Mouse (Mus musculus) forebrain, embryonic 10.5 days (tissue): ENCODE measurements at regions not wholly inside any gene's neighbourhood (a gene's known extent, or its start where the extent isn't known, plus 50 kb on each side); places are given as distances from the start of the nearest gene placed in this dataset.
"Not testable (repeated sequence)": the region's sequence is repeated elsewhere in the genome, so short reads cannot be mapped to it uniquely, and the experiment has no call there.

Experiments
- DNase-seq: peaks from one replicate; pipeline ENCODE4 v3.0.0-alpha.2; 2017; ENCODE audit warnings: low spot score; ENCODE audit errors: extremely low spot score
- H3K27ac ChIP-seq: fragments of 300-500 bp; sonication (generic); 2 replicates; pipeline ENCODE4 v1.5.1; 2016; ENCODE audit warnings: mild to moderate bottlenecking
- H3K27me3 ChIP-seq: fragments of 300-500 bp; sonication (generic); 2 replicates; pipeline ENCODE4 v1.6.1; 2016; ENCODE audit warnings: mild to moderate bottlenecking; ENCODE audit not compliant: poor library complexity, severe bottlenecking
- H3K36me3 ChIP-seq: fragments of 300-500 bp; sonication (generic); replicated peaks from 2 replicates; pipeline ENCODE4 v1.6.1; 2016; ENCODE audit warnings: mild to moderate bottlenecking, moderate library complexity
- H3K4me1 ChIP-seq: fragments of 300-500 bp; sonication (generic); 2 replicates; pipeline ENCODE4 v1.6.1; 2016
- H3K4me3 ChIP-seq: fragments of 300-500 bp; sonication (generic); 2 replicates; pipeline ENCODE4 v1.5.1; 2016; ENCODE audit warnings: mild to moderate bottlenecking, moderate library complexity
- H3K9me3 ChIP-seq: fragments of 300-500 bp; sonication (generic); 2 replicates; pipeline ENCODE4 v1.6.1; 2016; ENCODE audit warnings: mild to moderate bottlenecking, moderate library complexity
- WGBS: fragments of 180-500 bp; shearing (Covaris S2); methylation state at CpG from one replicate; pipeline ENCODE4 v1.1.7; 2016; 5-methylcytosine and 5-hydroxymethylcytosine counted together

DNA sequence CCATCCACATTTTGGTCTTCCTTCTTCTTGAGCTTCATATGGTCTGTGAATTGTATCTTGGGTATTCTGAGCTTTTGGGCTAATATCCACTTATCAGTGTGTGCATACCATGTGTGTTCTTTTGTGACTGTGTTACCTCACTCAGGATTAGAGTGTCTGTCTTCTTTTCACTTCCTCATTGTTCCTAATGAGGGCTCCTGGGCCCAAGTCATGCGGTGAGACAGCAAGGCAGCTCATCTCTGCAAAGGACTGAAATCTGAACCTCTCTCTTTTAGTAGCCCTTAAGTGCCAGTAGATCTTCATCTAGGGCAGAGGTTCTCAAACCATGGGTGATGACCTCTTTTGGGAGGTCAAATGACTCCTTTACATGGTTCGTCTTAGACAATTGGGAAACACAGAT is 364.6 kb downstream of the Edem1 start:
- H3K4me3 ChIP-seq, H3K4me1 ChIP-seq, H3K36me3 ChIP-seq, H3K27me3 ChIP-seq, H3K27ac ChIP-seq, DNase-seq, H3K9me3 ChIP-seq: not testable (repeated sequence)
- WGBS = 78% methylated on average over 2 of the region's 2 CpGs

DNA sequence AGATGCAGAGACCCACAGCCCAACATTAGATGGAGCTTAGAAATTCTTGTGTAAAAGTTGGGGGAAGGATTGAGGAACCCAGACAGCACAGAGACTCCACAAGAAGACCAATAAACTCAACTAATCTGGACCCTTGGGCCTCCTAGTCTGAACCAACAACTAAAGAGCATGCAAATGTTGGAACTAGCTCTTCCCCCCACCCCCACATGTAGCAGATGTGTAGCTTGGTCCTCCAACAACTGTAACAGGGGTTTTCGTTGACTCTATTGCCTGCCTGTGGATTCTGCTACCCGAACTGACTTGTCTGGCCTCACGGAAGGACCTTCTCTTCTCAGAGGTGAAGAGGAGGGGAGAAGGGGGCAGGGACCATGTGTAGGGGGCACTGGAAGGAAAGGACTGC is 365.2 kb downstream of the Edem1 start:
- Histone ChIP-seq H3K27ac (no peak overlapping the region), H3K27me3 (no peaks in the 10 kb centered on the region), H3K4me1 (no peaks in the 10 kb centered on the region), H3K36me3 (no peaks in the 10 kb centered on the region), H3K4me3 (no peak overlapping the region), H3K9me3 (no peaks in the 10 kb centered on the region)
- no peak for DNase-seq
- WGBS = 81% methylated on average over 3 of the region's 3 CpGs

DNA sequence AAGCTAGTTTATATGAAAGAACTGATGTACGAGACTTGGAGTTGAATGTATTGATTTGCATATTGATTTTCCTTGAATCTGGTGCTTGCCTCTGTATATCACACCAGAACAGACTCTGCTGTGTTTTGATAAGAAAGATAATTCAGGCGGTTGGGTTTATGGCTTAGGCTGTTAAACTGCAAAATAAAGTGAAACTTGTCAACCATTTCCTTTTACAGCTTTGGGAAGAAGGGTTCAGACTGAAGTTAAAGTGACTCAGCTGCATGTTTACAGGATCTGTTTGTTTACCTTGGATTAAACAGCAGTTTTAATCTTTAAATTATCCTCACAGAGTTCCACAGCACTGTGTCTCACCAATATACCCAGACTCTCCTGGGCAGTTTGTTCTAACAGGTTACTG is 381.3 kb downstream of the Edem1 start:
- Histone ChIP-seq H3K36me3 (no peaks in the 10 kb centered on the region), H3K27me3 (no peaks in the 10 kb centered on the region), H3K27ac (no peak overlapping the region), H3K9me3 (no peaks in the 10 kb centered on the region), H3K4me1 (no peaks in the 10 kb centered on the region), H3K4me3 (no peak overlapping the region)
- no peak for DNase-seq
- WGBS = 82% methylated on average over 2 of the region's 2 CpGs

DNA sequence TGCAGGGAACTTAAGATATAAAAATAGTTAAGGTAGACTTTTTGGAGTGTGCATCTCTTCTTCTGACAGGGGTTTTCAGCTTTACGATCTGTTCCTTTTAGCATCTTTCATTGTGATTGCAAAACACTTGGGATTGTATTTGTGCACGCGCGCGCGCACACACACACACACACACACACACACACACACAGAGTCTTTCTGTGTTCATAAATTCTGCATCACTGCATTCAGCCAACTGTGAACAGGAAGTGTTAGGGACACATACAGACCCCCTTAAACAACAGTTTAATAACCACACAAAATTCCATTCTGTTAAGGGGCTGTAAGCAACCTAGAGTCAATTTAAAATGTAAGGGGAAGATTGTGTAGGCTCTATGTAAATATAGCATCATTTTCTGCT is 401.9 kb downstream of the Edem1 start:
- Histone ChIP-seq H3K27me3 (no peaks in the 10 kb centered on the region), H3K9me3 (no peaks in the 10 kb centered on the region), H3K4me1 (no peaks in the 10 kb centered on the region), H3K4me3 (no peak overlapping the region), H3K27ac (no peak overlapping the region), H3K36me3 (no peaks in the 10 kb centered on the region)
- DNase-seq = no peak
- 91% methylated on average over 6 of the region's 6 CpGs for WGBS

DNA sequence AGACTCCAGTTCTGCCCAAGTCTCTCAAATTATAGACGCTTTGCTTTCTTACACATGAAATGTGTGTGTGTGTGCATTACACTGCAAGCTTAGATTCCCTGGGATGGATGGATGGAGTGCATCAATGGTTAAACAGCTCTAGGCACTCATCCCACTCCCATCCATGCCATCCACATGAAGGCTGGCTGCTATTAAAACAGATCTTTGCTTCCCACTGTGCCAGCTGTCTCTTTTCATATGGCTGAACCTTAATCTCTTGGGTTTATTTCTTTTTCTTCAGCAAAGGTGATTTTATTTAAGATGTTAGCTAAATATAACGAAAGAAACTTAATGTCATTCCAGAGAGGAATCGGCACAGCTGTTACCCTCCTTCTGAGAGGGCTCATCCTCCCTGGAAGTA is 405.0 kb downstream of the Edem1 start:
- H3K4me1 ChIP-seq = no peaks in the 10 kb centered on the region

DNA sequence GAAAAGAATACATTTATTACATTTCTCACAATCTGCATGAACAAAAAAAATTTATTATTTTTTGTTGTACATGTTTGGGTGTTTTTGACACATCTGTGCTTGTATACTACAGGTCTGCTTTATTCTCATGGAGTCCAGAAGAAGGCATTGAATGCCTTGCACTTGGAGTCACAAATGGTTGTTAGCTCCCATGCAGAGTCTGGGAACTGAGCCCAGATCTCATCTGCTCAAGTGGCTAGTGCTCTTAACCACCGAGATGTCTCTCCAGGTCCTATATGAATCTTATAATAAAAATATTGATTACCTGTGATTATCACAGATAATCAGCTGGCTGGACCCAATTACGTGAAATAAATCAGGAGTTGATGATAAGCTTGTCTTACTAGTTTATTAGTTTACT is 417.2 kb downstream of the Edem1 start:
- no peak for DNase-seq
- H3K4me1 ChIP-seq = no peaks in the 10 kb centered on the region
- 83% methylated on average over 2 of the region's 2 CpGs for WGBS
- H3K4me3 ChIP-seq = no peak overlapping the region
- H3K36me3 ChIP-seq = no peaks in the 10 kb centered on the region
- no peak overlapping the region for H3K27ac ChIP-seq
- H3K27me3 ChIP-seq = no peaks in the 10 kb centered on the region
- no peaks in the 10 kb centered on the region for H3K9me3 ChIP-seq

More for the DNA sequence above, 405.0 kb downstream of the Edem1 start:
- DNase-seq = no peak
- H3K9me3 ChIP-seq = no peaks in the 10 kb centered on the region
- no peak overlapping the region for H3K4me3 ChIP-seq
- WGBS = 91% methylated on average over 3 of the region's 3 CpGs
- H3K36me3 ChIP-seq = no peaks in the 10 kb centered on the region
- H3K27ac ChIP-seq = no peak overlapping the region
- no peaks in the 10 kb centered on the region for H3K27me3 ChIP-seq

DNA sequence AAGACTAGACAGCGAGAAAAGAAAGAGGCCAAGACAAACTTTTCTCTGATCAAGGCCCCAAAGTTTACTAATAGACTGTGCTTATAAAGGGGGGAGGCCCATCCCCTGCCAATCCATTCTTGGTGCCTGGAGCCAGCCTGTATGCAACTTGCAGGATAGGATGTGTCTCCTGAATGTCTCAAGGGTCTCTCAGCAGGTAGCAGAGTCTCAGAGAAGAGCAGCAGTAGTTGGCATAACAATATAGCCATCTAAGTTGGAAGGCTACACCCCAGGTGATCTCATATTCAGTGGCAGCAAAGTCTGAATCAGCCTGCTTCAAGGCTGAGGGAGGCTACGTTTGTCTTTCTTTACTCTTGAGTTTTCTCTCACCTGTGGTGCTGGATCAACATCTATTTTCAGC is 418.1 kb downstream of the Edem1 start:
- 35% methylated on average over 2 of the region's 2 CpGs for WGBS
- not testable (repeated sequence) for H3K36me3 ChIP-seq, H3K27ac ChIP-seq, H3K4me1 ChIP-seq, H3K4me3 ChIP-seq, H3K27me3 ChIP-seq, DNase-seq, H3K9me3 ChIP-seq
